Mouse (Mus musculus) hindlimb bud, embryonic 11.5 days (tissue): ENCODE results near the gene Fgf13.

ENCODE experiments used
- DNase-seq: peaks from one replicate; pipeline ENCODE4 v3.0.0-alpha.2; 2012; ENCODE audit warnings: low read depth, low spot score; ENCODE audit errors: extremely low spot score

Fgf13 gene

GRCm38 (mm10) chrX:59194149-59194548 is 373.7 kb downstream of the Fgf13 start:
- no peak for DNase-seq

GRCm38 (mm10) chrX:59186922-59187321 is 380.9 kb downstream of the Fgf13 start:
- DNase-seq = no peak

GRCm38 (mm10) chrX:59182323-59182722 is 385.5 kb downstream of the Fgf13 start:
- DNase-seq = no peak

- DNase-seq = no peak
Observed at GRCm38 (mm10) chrX:59179627-59180026, 388.2 kb downstream of the Fgf13 start.

- DNase-seq = no peak
Observed at GRCm38 (mm10) chrX:59179081-59179596, 388.7 kb downstream of the Fgf13 start.

GRCm38 (mm10) chrX:59177653-59178052 is 390.2 kb downstream of the Fgf13 start:
- no peak for DNase-seq

- no peak for DNase-seq
Observed at GRCm38 (mm10) chrX:59172200-59172599, 395.7 kb downstream of the Fgf13 start.

- DNase-seq = no peak
Observed at GRCm38 (mm10) chrX:59166763-59167162, 401.1 kb downstream of the Fgf13 start.

- DNase-seq = no peak
Observed at GRCm38 (mm10) chrX:59141947-59142346, 425.9 kb downstream of the Fgf13 start.

GRCm38 (mm10) chrX:59134928-59135361 is 432.9 kb downstream of the Fgf13 start:
- no peak for DNase-seq

- DNase-seq = no peak
Observed at GRCm38 (mm10) chrX:59134166-59134861, 433.6 kb downstream of the Fgf13 start.

GRCm38 (mm10) chrX:59133834-59134165 is 434.1 kb downstream of the Fgf13 start:
- DNase-seq = no peak

- no peak for DNase-seq
Observed at GRCm38 (mm10) chrX:59133416-59133815, 434.5 kb downstream of the Fgf13 start.

GRCm38 (mm10) chrX:59126637-59127036 is 441.2 kb downstream of the Fgf13 start:
- no peak for DNase-seq

GRCm38 (mm10) chrX:59113187-59113586 is 454.7 kb downstream of the Fgf13 start:
- no peak for DNase-seq

GRCm38 (mm10) chrX:59085928-59086327 is 481.9 kb downstream of the Fgf13 start:
- no peak for DNase-seq

- DNase-seq = no peak
Observed at GRCm38 (mm10) chrX:59080427-59080826, 487.4 kb downstream of the Fgf13 start.

- DNase-seq = no peak
Observed at GRCm38 (mm10) chrX:59072083-59072482, 495.8 kb downstream of the Fgf13 start.

GRCm38 (mm10) chrX:59063157-59063556 is 504.7 kb downstream of the Fgf13 start:
- DNase-seq = no peak

- DNase-seq = no peak
Observed at GRCm38 (mm10) chrX:59034969-59035368, 532.9 kb downstream of the Fgf13 start.
